Mouse (Mus musculus) kidney, embryonic 15.5 days (tissue): ENCODE measurements around the gene Agap2. TPM values are rescaled to one million over a fixed set of nuclear protein-coding genes. Genes with fewer than 3 reads are reported as not detected.
A peak's percentile ranks its signal among the peaks of the same experiment; 100 is the strongest.
"Not testable (repeated sequence)": the region's sequence is repeated elsewhere in the genome, so short reads cannot be mapped to it uniquely, and the experiment has no call there.

Experiments
- ATAC-seq: fragments of 200-750 bp; cut with Nextera tagmentation; replicated peaks from 2 replicates; pipeline ENCODE4 v1.8.0; 2017; ENCODE audit warnings: moderate TSS enrichment; ENCODE audit not compliant: low FRiP score
- H3K27ac ChIP-seq: fragments of 300-500 bp; sonication (generic); 2 replicates; pipeline ENCODE4 v1.5.1; 2015; ENCODE audit warnings: mild to moderate bottlenecking, inconsistent platforms
- H3K27me3 ChIP-seq: fragments of 300-500 bp; sonication (generic); 2 replicates; pipeline ENCODE4 v1.6.1; 2015; ENCODE audit warnings: inconsistent platforms
- H3K36me3 ChIP-seq: fragments of 300-500 bp; sonication (generic); 2 replicates; pipeline ENCODE4 v1.6.1; 2015; ENCODE audit warnings: inconsistent platforms
- H3K4me1 ChIP-seq: fragments of 300-500 bp; sonication (generic); 2 replicates; pipeline ENCODE4 v1.6.1; 2015; ENCODE audit warnings: inconsistent platforms
- H3K4me2 ChIP-seq: fragments of 300-500 bp; sonication (generic); 2 replicates; pipeline ENCODE4 v1.6.1; 2015; ENCODE audit warnings: moderate library complexity, mild to moderate bottlenecking, inconsistent platforms
- H3K4me3 ChIP-seq: fragments of 300-500 bp; sonication (generic); replicated peaks from 2 replicates; pipeline ENCODE4 v1.5.1; 2015; ENCODE audit warnings: mild to moderate bottlenecking, inconsistent platforms
- H3K9ac ChIP-seq: fragments of 300-500 bp; sonication (generic); 2 replicates; pipeline ENCODE4 v1.6.1; 2015; ENCODE audit warnings: mild to moderate bottlenecking, inconsistent platforms
- H3K9me3 ChIP-seq: fragments of 300-500 bp; sonication (generic); replicated peaks from 2 replicates; pipeline ENCODE4 v1.6.1; 2016; ENCODE audit warnings: inconsistent platforms
- WGBS: fragments of 180-500 bp; shearing (Covaris S2); methylation state at CpG from one replicate; pipeline ENCODE4 v1.1.7; 2015; ENCODE audit warnings: mixed read lengths; 5-methylcytosine and 5-hydroxymethylcytosine counted together
- polyA plus RNA-seq: library from polyadenylated mRNA; unstranded; fragments of >200 nt; fragmentation: Nextera tagmentation; extraction: Ambion mirVana; gene quantifications from 2 replicates; pipeline ENCODE4 v1.2.1, GENCODE M21; 2015

Gene Agap2
- polyA plus RNA-seq, 1 experiment from 2014 or later: 0.42 TPM

GRCm38 (mm10) chr10:127061085-127061484 lies 14.0 kb upstream of the Agap2 start:
- peaks cover 33% of the 10 kb centered on the region for H3K36me3 ChIP-seq
- 43% methylated on average over 5 of the region's 5 CpGs for WGBS
- H3K4me1 ChIP-seq: peaks cover 52% of the 10 kb centered on the region
- H3K27ac ChIP-seq: 0 out of 2 replicates have a peak overlapping the region, but pooled peaks have one; percentile 58
- H3K9me3 ChIP-seq: no peaks in the 10 kb centered on the region
- peaks cover 27% of the 10 kb centered on the region for H3K27me3 ChIP-seq
- no peak overlapping the region for H3K9ac ChIP-seq
- no peak for ATAC-seq
- H3K4me3 ChIP-seq: peak overlapping the region; percentile 85
- H3K4me2 ChIP-seq: peak overlapping the region; percentile 96; the same call in 1 of the 2 replicates

GRCm38 (mm10) chr10:127061513-127061912 lies 13.6 kb upstream of the Agap2 start:
- Histone ChIP-seq H3K4me3 (no peak overlapping the region), H3K27me3 (peaks cover 27% of the 10 kb centered on the region)
- ATAC-seq: no peak

GRCm38 (mm10) chr10:127062101-127062500 lies 13.0 kb upstream of the Agap2 start:
- Histone ChIP-seq H3K27me3 (peaks cover 27% of the 10 kb centered on the region), H3K36me3 (peaks cover 33% of the 10 kb centered on the region), H3K4me1 (peaks cover 52% of the 10 kb centered on the region)
- not testable (repeated sequence) for H3K4me3 ChIP-seq, ATAC-seq, H3K9me3 ChIP-seq, H3K4me2 ChIP-seq, H3K27ac ChIP-seq, H3K9ac ChIP-seq
- WGBS: 88% methylated on average over 4 of the region's 4 CpGs

More at GRCm38 (mm10) chr10:127061513-127061912, 13.6 kb upstream of the Agap2 start:
- H3K4me2 ChIP-seq: no peak overlapping the region
- H3K9me3 ChIP-seq: no peaks in the 10 kb centered on the region
- peaks cover 33% of the 10 kb centered on the region for H3K36me3 ChIP-seq
- no peak overlapping the region for H3K27ac ChIP-seq
- 74% methylated on average over 2 of the region's 2 CpGs for WGBS
- H3K4me1 ChIP-seq: peaks cover 52% of the 10 kb centered on the region
- H3K9ac ChIP-seq: no peak overlapping the region

- no peak for ATAC-seq
- Histone ChIP-seq H3K27ac (0 out of 2 replicates have a peak overlapping the region, but pooled peaks have one; percentile 23), H3K4me3 (no peak overlapping the region), H3K27me3 (peaks cover 27% of the 10 kb centered on the region), H3K4me1 (peaks cover 52% of the 10 kb centered on the region), H3K9me3 (no peaks in the 10 kb centered on the region), H3K9ac (no peak overlapping the region), H3K4me2 (no peak overlapping the region), H3K36me3 (peaks cover 33% of the 10 kb centered on the region)
- WGBS: 76% methylated on average over 5 of the region's 5 CpGs
Measured at GRCm38 (mm10) chr10:127062503-127062902, 12.6 kb upstream of the Agap2 start.

- Histone ChIP-seq H3K9me3 (no peaks in the 10 kb centered on the region), H3K27ac (peak within 1 kb of the TSS; percentile 88), H3K4me1 (peaks cover 53% of the 10 kb centered on the region), H3K27me3 (peaks cover 26% of the 10 kb centered on the region), H3K9ac (peak within 1 kb of the TSS; percentile 96), H3K36me3 (peaks cover 39% of the 10 kb centered on the region), H3K4me2 (peak within 1 kb of the TSS; percentile 77), H3K4me3 (peak within 1 kb of the TSS; percentile 89)
- under 1% methylated on average over 46 of the region's 46 CpGs for WGBS
- peak; percentile 92 for ATAC-seq
Measured at GRCm38 (mm10) chr10:127063239-127063872, 11.7 kb upstream of the Agap2 start, which contains the start of gene Cdk4. Gene Cdk4 (plus strand): TSS chr10:127063534.

GRCm38 (mm10) chr10:127063913-127064870 lies 10.9 kb upstream of the Agap2 start:
- no peaks in the 10 kb centered on the region for H3K9me3 ChIP-seq
- H3K27me3 ChIP-seq: peaks cover 23% of the 10 kb centered on the region
- peak overlapping the region; percentile 77 for H3K4me2 ChIP-seq
- 11% methylated on average over 37 of the region's 37 CpGs for WGBS
- H3K36me3 ChIP-seq: peaks cover 44% of the 10 kb centered on the region
- peak overlapping the region; percentile 89 for H3K4me3 ChIP-seq
- peak overlapping the region; percentile 88 for H3K27ac ChIP-seq
- peak overlapping the region; percentile 96 for H3K9ac ChIP-seq
- ATAC-seq: no peak
- peaks cover 53% of the 10 kb centered on the region for H3K4me1 ChIP-seq

GRCm38 (mm10) chr10:127065981-127066380 lies 9.1 kb upstream of the Agap2 start:
- H3K4me3 ChIP-seq: no peak overlapping the region
- H3K4me2 ChIP-seq: no peak overlapping the region
- no peak overlapping the region for H3K9ac ChIP-seq
- 82% methylated on average over 9 of the region's 9 CpGs for WGBS
- ATAC-seq: no peak
- no peak overlapping the region for H3K27ac ChIP-seq
- H3K27me3 ChIP-seq: peaks cover 11% of the 10 kb centered on the region
- peaks cover 46% of the 10 kb centered on the region for H3K4me1 ChIP-seq
- no peaks in the 10 kb centered on the region for H3K9me3 ChIP-seq
- H3K36me3 ChIP-seq: peaks cover 44% of the 10 kb centered on the region

GRCm38 (mm10) chr10:127066519-127067018 lies 8.5 kb upstream of the Agap2 start:
- Histone ChIP-seq H3K9me3 (no peaks in the 10 kb centered on the region), H3K4me3 (no peak overlapping the region), H3K27me3 (peaks cover 5% of the 10 kb centered on the region), H3K9ac (no peak overlapping the region), H3K36me3 (peaks cover 44% of the 10 kb centered on the region), H3K4me1 (peaks cover 47% of the 10 kb centered on the region), H3K4me2 (no peak overlapping the region), H3K27ac (no peak overlapping the region)
- 89% methylated on average over 14 of the region's 14 CpGs for WGBS
- ATAC-seq: no peak

- peaks cover 44% of the 10 kb centered on the region for H3K36me3 ChIP-seq
- peak overlapping the region; percentile 63; the same call in 1 of the 2 replicates for H3K9ac ChIP-seq
- peak overlapping the region; percentile 92 for H3K27ac ChIP-seq
- peak overlapping the region; percentile 89 for H3K4me2 ChIP-seq
- H3K4me1 ChIP-seq: peaks cover 41% of the 10 kb centered on the region
- ATAC-seq: no peak
- H3K4me3 ChIP-seq: peak overlapping the region; percentile 58
- H3K27me3 ChIP-seq: no peaks in the 10 kb centered on the region
- WGBS: 73% methylated on average over 9 of the region's 9 CpGs
- H3K9me3 ChIP-seq: no peaks in the 10 kb centered on the region
Measured at GRCm38 (mm10) chr10:127068360-127069038, 6.6 kb upstream of the Agap2 start.

- peaks cover 39% of the 10 kb centered on the region for H3K4me1 ChIP-seq
- H3K4me3 ChIP-seq: peak overlapping the region; percentile 58
- H3K9me3 ChIP-seq: no peaks in the 10 kb centered on the region
- ATAC-seq: peak; percentile 59
- H3K27ac ChIP-seq: peak overlapping the region; percentile 92
- no peaks in the 10 kb centered on the region; the same call in 1 of the 2 replicates for H3K27me3 ChIP-seq
- WGBS: 5% methylated on average over 30 of the region's 30 CpGs
- H3K9ac ChIP-seq: peak overlapping the region; percentile 63
- peaks cover 44% of the 10 kb centered on the region for H3K36me3 ChIP-seq
- H3K4me2 ChIP-seq: peak overlapping the region; percentile 89
Measured at GRCm38 (mm10) chr10:127069281-127070189, 5.5 kb upstream of the Agap2 start.
